Mouse (Mus musculus): Measurements from ENCODE around the gene Emd.

DNA sequence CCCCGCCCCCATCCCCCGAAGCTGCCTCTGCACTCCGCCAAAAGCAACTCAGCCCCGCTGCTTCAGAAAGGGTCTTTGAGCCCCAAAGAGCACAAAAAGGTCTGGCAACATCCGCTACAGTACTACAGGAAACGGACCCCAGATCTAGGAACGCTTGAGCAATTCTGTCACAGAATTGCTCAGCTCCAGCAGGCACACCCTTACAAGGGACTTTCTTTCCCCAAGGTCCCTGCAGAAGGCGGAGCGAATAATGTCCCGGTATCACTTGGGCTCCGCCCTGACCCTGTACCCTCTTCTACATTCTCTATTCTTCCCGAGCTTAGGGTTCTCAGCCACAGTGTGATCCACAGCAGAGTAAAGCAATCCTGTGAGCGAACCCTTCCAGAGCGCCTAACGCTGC is 7.8 kb upstream of the Emd start:
- TF ChIP-seq POLR2A (IDR thresholded peaks at IDR 0.05; ENCODE audit: borderline replicate concordance, low read depth, low read length): no peak
- no peak for TF ChIP-seq CTCF (IDR thresholded peaks at IDR 0.05; ENCODE audit: low read depth, low read length)

All from bone marrow macrophage, adult 2 months (primary cell).